Mouse (Mus musculus) liver, adult (tissue): ENCODE measurements around the gene Baiap2.
A peak's percentile ranks its signal among the peaks of the same experiment; 100 is the strongest.

Source experiments
- GATA4 ChIP-seq: IDR thresholded peaks from 2 replicates; pipeline ENCODE4 v1.6.1; 2014; ENCODE audit warnings: mild to moderate bottlenecking, low read length; ENCODE audit not compliant: insufficient replicate concordance

The Baiap2 gene

GRCm38 (mm10) chr11:119914381-119914780, 28.2 kb upstream of the Baiap2 start:
- no peak for TF ChIP-seq GATA4

DNA sequence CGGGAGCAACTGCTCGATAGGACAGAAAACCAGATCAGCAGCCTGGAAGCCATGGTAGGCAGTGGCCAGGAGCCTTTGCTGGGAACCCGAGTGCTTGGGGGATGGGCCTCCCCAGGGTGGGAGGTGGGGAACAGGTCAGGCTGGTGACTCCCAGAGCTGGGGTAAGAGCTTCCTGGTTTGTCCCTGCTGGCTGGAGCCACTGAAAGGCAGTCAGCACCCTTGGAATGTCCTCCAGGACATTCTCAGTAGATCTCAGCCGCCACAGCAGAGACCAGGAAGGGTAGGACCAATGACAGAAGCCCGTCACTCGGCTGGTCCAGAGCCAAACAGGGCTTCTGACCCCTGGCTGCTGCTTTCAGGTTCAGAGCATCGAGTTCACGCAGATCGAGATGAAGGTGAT, 26.9 kb upstream of the Baiap2 start:
- TF ChIP-seq GATA4 = no peak

- TF ChIP-seq GATA4 = peak; percentile 9; the same call in 1 of the 2 replicates
Measured at GRCm38 (mm10) chr11:119916102-119916790, 26.3 kb upstream of the Baiap2 start.

GRCm38 (mm10) chr11:119916834-119917469, 25.6 kb upstream of the Baiap2 start:
- TF ChIP-seq GATA4 = no peak

- no peak for TF ChIP-seq GATA4
Measured at GRCm38 (mm10) chr11:119918521-119918920, 24.0 kb upstream of the Baiap2 start.

DNA sequence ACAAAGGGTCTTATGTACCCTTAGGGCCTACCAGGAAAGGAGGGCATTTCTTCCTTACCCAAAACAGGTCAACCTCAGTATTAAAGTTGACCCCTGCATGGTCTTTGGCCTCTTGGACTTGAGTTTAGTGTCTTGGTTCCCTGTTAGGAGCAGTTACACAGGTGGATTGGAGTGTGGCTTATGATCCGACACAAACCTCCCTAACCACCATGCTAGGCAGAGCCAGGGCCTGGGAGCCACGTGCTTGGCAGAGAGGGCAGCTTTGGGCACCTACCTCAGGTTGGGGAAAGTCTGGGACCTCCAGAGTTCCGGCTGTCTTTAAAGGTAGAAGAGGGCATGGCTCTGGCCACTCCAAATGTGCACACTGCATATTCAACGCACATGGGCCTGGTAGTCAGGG, 23.1 kb upstream of the Baiap2 start:
- no peak for TF ChIP-seq GATA4

DNA sequence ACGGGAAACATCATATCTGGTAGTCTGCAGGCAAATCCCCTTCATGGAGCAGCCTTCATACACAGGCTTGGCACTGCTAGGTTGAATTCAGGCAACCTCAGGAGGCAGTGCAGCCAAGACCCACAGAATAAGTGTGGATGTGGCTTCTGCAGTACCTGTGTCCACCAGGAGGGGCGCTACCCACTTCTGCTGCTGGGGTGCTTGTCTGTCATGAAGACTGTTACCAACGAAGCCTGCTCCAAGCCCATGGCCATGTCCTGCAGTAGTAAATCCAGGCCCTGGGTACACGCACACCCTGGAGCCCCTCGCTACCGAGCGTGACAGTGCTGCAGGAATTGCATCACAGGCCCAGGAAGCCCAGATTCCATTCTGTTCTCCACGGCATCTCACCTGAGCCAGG, 22.7 kb upstream of the Baiap2 start:
- no peak for TF ChIP-seq GATA4

DNA sequence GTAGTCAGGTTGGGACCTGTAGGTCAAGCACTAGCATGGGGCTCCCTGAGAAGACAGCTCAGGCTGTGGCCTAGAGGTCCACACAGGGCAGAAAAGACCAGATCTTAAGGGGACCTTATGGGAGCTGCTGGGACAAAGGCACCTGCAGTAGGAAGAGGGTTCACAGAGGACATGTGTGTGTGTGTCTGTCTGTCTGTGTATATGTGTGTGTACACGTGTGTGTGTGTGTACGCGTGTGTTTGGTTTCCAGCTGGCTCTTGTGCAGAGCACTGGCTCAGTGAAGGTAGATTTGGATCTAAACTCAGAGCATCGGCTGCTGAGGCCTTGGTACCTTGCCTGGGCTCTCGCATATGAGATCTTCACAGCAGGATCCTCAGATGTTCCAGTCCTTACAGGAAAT, 21.9 kb upstream of the Baiap2 start:
- no peak for TF ChIP-seq GATA4

DNA sequence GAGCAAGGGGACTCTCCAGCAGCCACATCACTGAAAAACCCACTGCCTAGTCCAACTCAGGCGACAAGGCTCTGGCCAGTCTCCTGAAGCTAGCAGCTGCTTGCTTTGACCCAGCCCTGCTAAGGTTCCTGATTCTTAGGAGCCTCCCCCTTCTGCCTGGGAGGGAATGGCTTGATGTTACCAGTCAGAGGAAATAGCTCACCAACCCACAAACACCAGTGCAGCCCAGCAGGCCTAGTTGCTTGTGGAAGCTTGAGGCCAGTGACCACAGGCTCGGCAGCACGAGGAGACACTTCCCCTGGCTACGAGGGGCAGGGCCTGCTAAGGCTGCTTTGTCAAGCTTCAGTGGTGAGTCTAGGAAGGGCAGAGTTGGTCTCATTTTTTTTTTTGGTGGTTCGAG, 17.4 kb upstream of the Baiap2 start:
- no peak for TF ChIP-seq GATA4

DNA sequence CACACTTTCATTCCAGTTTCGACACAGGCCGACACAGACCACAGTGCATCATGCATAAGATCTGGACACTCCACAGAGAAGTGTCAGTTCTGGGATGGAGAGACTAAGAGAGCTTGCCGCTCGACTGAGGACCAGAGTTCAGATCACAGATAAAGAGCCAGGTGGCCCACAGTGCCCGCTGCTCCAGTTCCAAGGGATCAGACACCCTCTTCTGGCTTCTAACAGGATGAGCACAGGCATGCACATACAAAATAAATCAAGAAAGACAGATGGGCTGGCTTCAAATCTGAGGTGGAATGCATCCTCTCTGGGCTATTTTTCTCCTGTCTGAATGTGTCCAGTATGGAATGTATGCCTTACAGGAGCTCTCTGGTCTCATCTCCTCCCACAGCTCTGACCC, 15.8 kb upstream of the Baiap2 start:
- no peak for TF ChIP-seq GATA4

DNA sequence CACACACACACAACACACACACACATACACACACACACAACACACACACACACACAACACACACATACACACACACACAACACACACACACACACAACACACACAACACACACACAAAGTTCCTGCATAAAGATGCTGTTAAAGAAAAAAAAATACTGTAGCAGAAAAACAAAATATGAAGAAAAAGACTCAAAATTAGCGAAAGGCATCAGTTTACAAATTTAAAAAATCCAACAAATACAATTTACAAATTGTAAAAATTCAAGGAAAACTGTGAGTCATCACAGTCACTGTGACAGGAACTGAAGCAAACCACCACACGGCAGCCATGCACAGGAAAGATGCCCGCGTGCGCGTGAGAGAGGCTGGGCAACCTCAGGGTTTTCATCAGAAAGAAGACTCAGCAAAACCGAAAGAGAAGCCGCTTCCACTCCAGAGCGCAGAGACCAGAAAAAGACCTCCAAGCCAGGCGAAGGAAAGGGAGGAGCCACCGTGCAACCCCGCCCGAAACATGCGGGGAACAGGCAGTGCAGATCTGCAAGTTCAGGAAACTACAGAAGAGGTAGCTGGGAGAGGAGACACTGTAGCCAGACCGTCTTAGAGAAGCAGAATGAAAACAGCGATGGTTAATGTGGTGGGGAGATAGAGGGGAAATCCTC, 14.4 kb upstream of the Baiap2 start:
- TF ChIP-seq GATA4 = no peak

- no peak for TF ChIP-seq GATA4
Measured at GRCm38 (mm10) chr11:119929603-119930265, 12.8 kb upstream of the Baiap2 start.

- TF ChIP-seq GATA4 = no peak
Measured at GRCm38 (mm10) chr11:119931809-119932208, 10.8 kb upstream of the Baiap2 start.

DNA sequence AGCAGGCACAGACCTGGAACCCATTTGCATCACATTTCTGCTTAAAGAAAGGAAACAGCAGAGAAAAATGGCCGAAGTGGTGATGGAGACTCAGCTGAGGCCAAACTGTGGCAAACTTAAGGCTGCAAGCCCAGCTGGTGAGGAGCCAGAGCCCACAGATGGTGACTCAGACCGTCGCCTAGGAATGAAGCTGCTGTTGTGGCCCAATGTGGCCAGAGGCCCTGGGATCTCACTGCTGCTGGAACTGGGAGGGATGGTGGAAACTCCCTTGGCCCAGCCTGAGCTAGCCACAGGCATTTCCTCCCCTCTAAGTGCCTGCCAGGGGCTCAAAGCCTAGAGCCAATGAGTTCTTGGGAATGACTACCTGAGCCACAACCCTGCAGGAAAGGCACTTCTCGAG, 9.4 kb upstream of the Baiap2 start:
- no peak for TF ChIP-seq GATA4

DNA sequence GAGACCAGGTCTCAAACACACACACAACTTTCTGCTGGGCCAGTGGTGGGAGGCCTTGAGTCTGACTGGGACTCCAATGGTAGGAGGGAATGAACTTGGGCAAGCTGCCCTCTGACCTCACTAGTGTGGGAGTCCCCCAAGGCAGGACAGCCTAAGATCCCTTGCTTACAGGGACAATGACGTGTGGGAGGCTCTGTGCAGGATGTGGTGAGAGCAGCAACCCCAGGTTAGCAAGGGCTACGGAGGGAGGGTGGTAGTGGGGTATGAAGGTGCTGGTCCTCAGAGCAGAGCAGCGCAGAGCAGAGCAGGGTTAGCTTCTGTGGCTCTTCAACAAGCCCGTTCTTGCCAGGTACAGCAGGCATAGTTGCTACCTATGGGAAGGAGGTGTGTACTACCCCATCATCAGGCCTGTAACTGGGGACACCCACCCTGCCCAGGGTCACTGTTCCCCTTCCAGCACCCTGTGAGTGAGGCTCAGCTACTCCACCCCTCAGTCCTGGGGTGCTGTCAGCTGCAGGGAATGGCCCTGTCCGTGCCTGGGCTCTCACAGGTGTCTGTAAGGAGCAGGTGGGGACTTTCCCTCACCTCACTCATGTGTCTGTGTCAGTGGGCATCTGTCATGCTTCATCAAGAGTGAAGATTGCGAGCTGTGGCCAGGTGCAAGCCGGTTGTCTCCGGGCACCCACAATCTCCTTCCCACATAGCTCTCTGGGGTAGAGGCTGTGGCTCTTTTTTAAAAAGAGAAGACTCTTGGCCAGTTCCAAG, 8.6 kb upstream of the Baiap2 start:
- no peak for TF ChIP-seq GATA4
